Mouse (Mus musculus) ES-E14 (cell line): ENCODE results near the gene Zfr. TPM values are rescaled to one million over a fixed set of nuclear protein-coding genes. Genes with fewer than 3 reads are reported as not detected.

ENCODE experiments used
- DNase-seq: peaks from one replicate; pipeline ENCODE4 v3.0.0-alpha.2; 2013; ENCODE audit warnings: low read depth, low spot score
- H3K27ac ChIP-seq: 2 replicates; pipeline ENCODE4 v1.5.1; 2012; ENCODE audit warnings: low read depth, mild to moderate bottlenecking, low read length, moderate library complexity, mixed read lengths; ENCODE audit not compliant: poor library complexity, insufficient read depth, severe bottlenecking
- H3K36me3 ChIP-seq: 2 replicates; pipeline ENCODE4 v1.6.1; 2012; ENCODE audit warnings: mild to moderate bottlenecking, low read length, moderate library complexity, mixed read lengths; ENCODE audit not compliant: control insufficient read depth, poor library complexity, insufficient read depth, severe bottlenecking
- H3K4me1 ChIP-seq, 2 experiments: fragments of 150-350 bp in 1 of 2; sonication (generic) in 1 of 2; 2 replicates each; pipeline ENCODE4 v1.6.1; 2012; ENCODE audit warnings: low read length in 2 of 2, mild to moderate bottlenecking in 1 of 2, mixed read lengths in 1 of 2; ENCODE audit not compliant: control insufficient read depth in 2 of 2, insufficient read depth in 2 of 2, poor library complexity in 1 of 2
- H3K4me3 ChIP-seq, 2 experiments: fragments of 150-350 bp in 1 of 2; sonication (generic) in 1 of 2; 2 replicates each; pipeline ENCODE4 v1.5.1; 2012; ENCODE audit warnings: low read length in 2 of 2, low read depth in 1 of 2, mild to moderate bottlenecking in 1 of 2, mixed read lengths in 1 of 2; ENCODE audit not compliant: insufficient read depth in 1 of 2, poor library complexity in 1 of 2, severe bottlenecking in 1 of 2
- H3K9ac ChIP-seq: 2 replicates; pipeline ENCODE4 v1.6.1; 2012; ENCODE audit warnings: low read depth, mild to moderate bottlenecking, low read length, mixed read lengths; ENCODE audit not compliant: poor library complexity, insufficient read depth, severe bottlenecking
- H3K9me3 ChIP-seq: fragments of 150-350 bp; sonication (generic); 2 replicates; pipeline ENCODE4 v1.6.1; 2012; ENCODE audit warnings: low read depth, mild to moderate bottlenecking, low read length; ENCODE audit not compliant: control insufficient read depth, insufficient read depth
- CHD2 ChIP-seq: IDR thresholded peaks from 2 replicates; pipeline ENCODE4 v1.6.1; 2014; ENCODE audit warnings: mild to moderate bottlenecking, low read depth, low read length, inconsistent platforms
- HCFC1 ChIP-seq: IDR thresholded peaks from 2 replicates; pipeline ENCODE4 v1.6.1; 2012; ENCODE audit warnings: low read length, inconsistent platforms, borderline replicate concordance; ENCODE audit not compliant: insufficient read depth
- MAFK ChIP-seq: IDR thresholded peaks from 2 replicates; pipeline ENCODE4 v1.6.1; 2014; ENCODE audit warnings: mild to moderate bottlenecking, low read depth, low read length, inconsistent platforms; ENCODE audit not compliant: insufficient read depth
- ZC3H11A ChIP-seq: IDR thresholded peaks from 2 replicates; pipeline ENCODE4 v1.6.1; 2012; ENCODE audit warnings: low read depth, mild to moderate bottlenecking, inconsistent platforms, low read length, borderline replicate concordance
- ZNF384 ChIP-seq: IDR thresholded peaks from 2 replicates; pipeline ENCODE4 v1.6.1; 2012; ENCODE audit warnings: low read depth, low read length, inconsistent platforms
- in situ Hi-C, 2 experiments: fragments of 600-800 bp; cut with MboI; formaldehyde crosslinking; loops; one replicate each; pipeline ENCODE4 v1.15.1; 2025; ENCODE audit warnings: low sequenced_read_pairs in 2 of 2, inconsistent platforms in 1 of 2; ENCODE audit not compliant: unreplicated experiment in 2 of 2
- total RNA-seq: library from RNA; depleted of rRNA; stranded (reverse); fragments of 300-350 nt; gene quantifications from 2 replicates; pipeline ENCODE4 v1.2.3, GENCODE M21; 2012

Gene Zfr
- total RNA-seq, 1 experiment = 66.8 TPM

GRCm38 (mm10) chr15:12222564-12223302 is 105.1 kb downstream of the Zfr start:
- Histone ChIP-seq H3K4me1 (peaks cover 4 to 7% of the 10 kb centered on the region in 2 experiments; a peak in 3 of 4 replicates), H3K36me3 (no peaks in the 10 kb centered on the region), H3K27ac (no peak overlapping the region), H3K9me3 (no peaks in the 10 kb centered on the region), H3K4me3 (no peak overlapping the region), H3K9ac (no peak overlapping the region)
- no peak for DNase-seq
- TF ChIP-seq MAFK (no peak), ZC3H11A (no peak), CHD2 (no peak), HCFC1 (no peak), ZNF384 (no peak)
- in situ Hi-C loops = no loop called here

- H3K9ac ChIP-seq = no peak overlapping the region
- H3K4me3 ChIP-seq = no peak overlapping the region
- DNase-seq = no peak
- TF ChIP-seq HCFC1 (no peak), ZC3H11A (no peak), ZNF384 (no peak), MAFK (no peak), CHD2 (no peak)
- no peaks in the 10 kb centered on the region for H3K9me3 ChIP-seq
- no peak overlapping the region for H3K27ac ChIP-seq
- in situ Hi-C loops = no loop called here
- no peaks in the 10 kb centered on the region for H3K36me3 ChIP-seq
- H3K4me1 ChIP-seq = peaks cover 4 to 12% of the 10 kb centered on the region in 2 experiments; a peak in 2 of 4 replicates
Measured at GRCm38 (mm10) chr15:12223393-12223792, 105.8 kb downstream of the Zfr start.

- in situ Hi-C loops = no loop called here
- no peak for DNase-seq
- TF ChIP-seq HCFC1 = no peak
- TF ChIP-seq ZNF384 = no peak
- no peak for TF ChIP-seq CHD2
- TF ChIP-seq ZC3H11A = no peak
- TF ChIP-seq MAFK = no peak
Measured at GRCm38 (mm10) chr15:12224239-12224638, 106.6 kb downstream of the Zfr start.

GRCm38 (mm10) chr15:12225062-12225461 is 107.4 kb downstream of the Zfr start:
- Histone ChIP-seq H3K4me3 (no peak overlapping the region), H3K9me3 (no peaks in the 10 kb centered on the region), H3K27ac (no peak overlapping the region), H3K9ac (no peak overlapping the region), H3K36me3 (no peaks in the 10 kb centered on the region), H3K4me1 (peaks cover 9 to 16% of the 10 kb centered on the region in 2 experiments; a peak in 3 of 4 replicates)
- TF ChIP-seq ZC3H11A (no peak), MAFK (no peak), CHD2 (no peak), ZNF384 (no peak), HCFC1 (no peak)
- in situ Hi-C loops = no loop called here
- no peak for DNase-seq

More at GRCm38 (mm10) chr15:12224239-12224638, 106.6 kb downstream of the Zfr start:
- Histone ChIP-seq H3K4me3 (no peak overlapping the region), H3K9ac (no peak overlapping the region), H3K36me3 (no peaks in the 10 kb centered on the region), H3K9me3 (no peaks in the 10 kb centered on the region), H3K4me1 (peaks cover 4 to 14% of the 10 kb centered on the region in 2 experiments; a peak in 2 of 4 replicates), H3K27ac (no peak overlapping the region)

- DNase-seq = no peak
- H3K9me3 ChIP-seq = no peaks in the 10 kb centered on the region
- no peaks in the 10 kb centered on the region; the same call in 1 of the 2 replicates for H3K36me3 ChIP-seq
- peaks cover 14% of the 10 kb centered on the region in 2 experiments for H3K4me1 ChIP-seq
- no peak overlapping the region for H3K9ac ChIP-seq
- H3K27ac ChIP-seq = no peak overlapping the region
- TF ChIP-seq CHD2 (no peak), ZNF384 (no peak), ZC3H11A (no peak), MAFK (no peak), HCFC1 (no peak)
- no peak overlapping the region for H3K4me3 ChIP-seq
- in situ Hi-C loops = no loop called here
Measured at GRCm38 (mm10) chr15:12226908-12227307, 109.3 kb downstream of the Zfr start.
